Mouse (Mus musculus) C2C12 (cell line): ENCODE results near the gene Cul9. TPM values are rescaled to one million over a fixed set of nuclear protein-coding genes. Genes with fewer than 3 reads are reported as not detected.
A peak's percentile ranks its signal among the peaks of the same experiment; 100 is the strongest.

Source experiments
- H3K27me3 ChIP-seq: one replicate; pipeline ENCODE4 v1.6.1; 2011; ENCODE audit not compliant: control insufficient read depth, insufficient read depth, insufficient read length
- H3K36me3 ChIP-seq: one replicate; pipeline ENCODE4 v1.6.1; 2011; ENCODE audit not compliant: control insufficient read depth, insufficient read depth
- H3K4me3 ChIP-seq: one replicate; pipeline ENCODE4 v1.5.1; 2011; ENCODE audit warnings: mild to moderate bottlenecking, control low read depth; ENCODE audit not compliant: poor library complexity, insufficient read depth, severe bottlenecking
- H3K79me2 ChIP-seq: one replicate; pipeline ENCODE4 v1.6.1; 2011; ENCODE audit not compliant: control insufficient read depth, insufficient read depth
- H3K79me3 ChIP-seq: one replicate; pipeline ENCODE4 v1.6.1; 2011; ENCODE audit warnings: low read depth, control low read depth
- H3ac ChIP-seq: one replicate; pipeline ENCODE3; 2011; ENCODE audit warnings: low read depth; ENCODE audit not compliant: control insufficient read depth, insufficient read length
- CEBPB ChIP-seq: IDR thresholded peaks from one replicate; pipeline ENCODE4 v1.6.1; 2011; ENCODE audit warnings: low read depth, mild to moderate bottlenecking, control low read depth, moderate library complexity
- CTCF ChIP-seq: IDR thresholded peaks from one replicate; pipeline ENCODE4 v1.5.1; 2011; ENCODE audit not compliant: control insufficient read depth, insufficient read depth, insufficient read length
- FOSL1 ChIP-seq: IDR thresholded peaks from one replicate; pipeline ENCODE4 v1.8.0; 2011; ENCODE audit warnings: mild to moderate bottlenecking, low read length; ENCODE audit not compliant: poor library complexity, insufficient read depth, severe bottlenecking
- MAX ChIP-seq: IDR thresholded peaks from one replicate; pipeline ENCODE4 v1.6.1; 2011; ENCODE audit warnings: mild to moderate bottlenecking, control low read depth
- MYOD1 ChIP-seq: IDR thresholded peaks from one replicate; pipeline ENCODE4 v1.6.1; 2011; ENCODE audit warnings: low read depth; ENCODE audit not compliant: control insufficient read depth, insufficient read length
- MYOG ChIP-seq: IDR thresholded peaks from one replicate; pipeline ENCODE4 v1.6.1; 2011; ENCODE audit not compliant: control insufficient read depth, insufficient read length; ENCODE audit errors: extremely low read depth
- USF1 ChIP-seq: IDR thresholded peaks from one replicate; pipeline ENCODE4 v1.6.1; 2011; ENCODE audit warnings: low read depth, mild to moderate bottlenecking, control low read depth, moderate library complexity
- polyA plus RNA-seq: library from polyadenylated mRNA; unstranded; fragments of >200 nt; fragmentation: generic; extraction: Trizol; gene quantifications from one replicate; pipeline ENCODE4 v1.2.1, GENCODE M21; 2012; ENCODE audit warnings: missing spikeins

The Cul9 gene
- polyA plus RNA-seq, 1 experiment: 0.60 TPM

DNA sequence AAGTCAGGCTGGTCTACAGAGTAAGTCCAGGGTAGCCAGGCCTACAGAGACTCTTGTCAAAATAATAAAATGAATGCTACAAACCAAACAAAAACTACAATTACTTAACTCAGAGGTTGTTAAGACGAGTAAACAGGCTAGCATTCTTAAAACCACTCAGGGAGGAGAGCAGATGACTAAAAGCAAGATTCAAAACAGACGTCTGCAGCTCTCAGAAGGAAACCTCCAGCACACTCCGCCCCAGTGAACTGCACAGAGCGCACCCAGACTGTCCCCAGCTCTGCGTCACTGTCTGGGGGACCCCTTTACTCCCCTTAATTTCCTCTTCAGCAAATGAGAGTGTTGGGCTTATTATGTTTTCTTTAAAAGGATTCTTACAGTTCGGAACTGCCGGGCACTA, 6.0 kb upstream of the Cul9 start:
- H3K79me2 ChIP-seq: peaks cover 56% of the 10 kb centered on the region
- H3K79me3 ChIP-seq: peaks cover 30% of the 10 kb centered on the region

DNA sequence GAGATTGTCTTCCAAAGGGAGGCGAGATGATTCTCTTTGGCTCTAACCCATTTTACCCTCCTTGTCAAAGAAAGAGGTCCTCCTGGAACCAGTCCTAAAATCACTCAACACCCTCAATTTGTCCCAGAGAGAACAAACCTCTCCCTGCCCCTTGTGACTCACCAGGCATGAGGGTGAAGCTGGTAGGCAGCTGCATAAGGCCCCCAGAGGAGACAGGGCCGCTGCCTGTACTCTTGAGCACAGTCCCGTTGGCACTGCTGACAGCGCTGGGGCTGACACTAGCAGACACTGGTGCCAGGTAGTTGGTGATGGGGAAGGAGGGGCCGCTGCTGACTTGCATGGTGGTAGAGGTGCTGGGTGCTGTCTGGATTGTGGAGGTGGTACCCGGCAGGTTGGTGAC, 5.2 kb upstream of the Cul9 start:
- no peak overlapping the region for H3K4me3 ChIP-seq
- peaks cover 56% of the 10 kb centered on the region for H3K79me2 ChIP-seq
- H3ac ChIP-seq: no peak overlapping the region
- TF ChIP-seq MYOD1: peak; percentile 55
- TF ChIP-seq CTCF: no peak
- H3K27me3 ChIP-seq: no peaks in the 10 kb centered on the region
- peaks cover 42% of the 10 kb centered on the region for H3K36me3 ChIP-seq
- H3K79me3 ChIP-seq: peaks cover 30% of the 10 kb centered on the region

More for the DNA sequence above, 6.0 kb upstream of the Cul9 start:
- H3ac ChIP-seq: no peak overlapping the region
- no peaks in the 10 kb centered on the region for H3K27me3 ChIP-seq
- H3K36me3 ChIP-seq: peaks cover 42% of the 10 kb centered on the region
- TF ChIP-seq FOSL1: no peak
- no peak for TF ChIP-seq MYOD1
- TF ChIP-seq CEBPB: no peak
- TF ChIP-seq USF1: no peak
- no peak for TF ChIP-seq MAX
- H3K4me3 ChIP-seq: no peak overlapping the region

- Histone ChIP-seq H3ac (peak overlapping the region; percentile 13), H3K36me3 (peaks cover 42% of the 10 kb centered on the region), H3K79me2 (peaks cover 56% of the 10 kb centered on the region), H3K79me3 (peaks cover 30% of the 10 kb centered on the region), H3K4me3 (no peak overlapping the region), H3K27me3 (no peaks in the 10 kb centered on the region)
- TF ChIP-seq MYOD1 (peak; percentile 36), USF1 (no peak)
These were observed 4.7 kb upstream of the Cul9 start for GRCm38 (mm10) chr17:46550904-46551303.

DNA sequence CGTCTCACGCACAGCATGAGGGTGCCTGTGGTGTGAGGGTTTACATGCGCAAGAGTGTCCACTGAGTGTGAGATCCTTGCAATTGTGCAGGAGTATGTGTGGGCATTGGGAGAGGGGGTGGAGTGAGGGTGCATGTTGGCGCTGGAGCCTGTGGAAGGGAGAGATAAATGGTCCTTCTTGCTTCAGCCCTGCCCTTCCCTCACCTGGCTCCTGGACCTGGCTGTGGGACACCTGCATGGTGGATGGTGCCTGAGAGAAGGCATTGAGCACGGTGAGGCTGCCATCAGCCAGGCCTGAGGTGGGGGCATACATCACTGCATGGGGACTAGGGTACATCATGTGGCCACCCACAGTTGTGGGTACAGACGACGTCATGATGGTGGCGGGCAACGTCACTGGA, 3.5 kb upstream of the Cul9 start:
- Histone ChIP-seq H3K79me2 (peaks cover 43% of the 10 kb centered on the region), H3K36me3 (peaks cover 42% of the 10 kb centered on the region), H3K27me3 (no peaks in the 10 kb centered on the region), H3K4me3 (no peak overlapping the region), H3K79me3 (peaks cover 22% of the 10 kb centered on the region), H3ac (no peak overlapping the region)
- TF ChIP-seq CEBPB: no peak
- TF ChIP-seq USF1: no peak
- TF ChIP-seq MAX: no peak
- no peak for TF ChIP-seq MYOG
- TF ChIP-seq MYOD1: no peak
- no peak for TF ChIP-seq FOSL1
- TF ChIP-seq CTCF: no peak

DNA sequence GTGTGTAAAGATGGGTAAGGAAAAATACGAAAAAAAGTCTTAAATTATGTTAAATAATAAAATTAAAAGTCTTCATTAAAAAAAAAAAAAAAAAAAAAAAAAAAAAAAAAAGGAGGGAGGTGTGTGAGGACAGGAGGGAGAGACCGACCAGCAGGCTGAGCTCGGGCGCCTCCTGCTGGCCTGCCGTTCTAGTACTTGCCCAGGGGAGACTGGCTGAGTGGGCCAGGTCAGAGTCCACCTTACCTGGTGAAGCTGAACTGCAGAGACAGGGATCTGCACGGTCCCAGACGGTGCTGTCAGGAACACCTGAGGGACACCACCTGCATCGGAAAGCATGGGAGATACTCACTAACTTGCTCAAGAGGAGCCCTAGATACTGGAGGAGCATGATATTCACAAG, 3.0 kb upstream of the Cul9 start:
- H3K79me2 ChIP-seq: peaks cover 39% of the 10 kb centered on the region
- H3ac ChIP-seq: no peak overlapping the region

GRCm38 (mm10) chr17:46548741-46549140, 2.6 kb upstream of the Cul9 start:
- Histone ChIP-seq H3K4me3 (no peak overlapping the region), H3K79me3 (peaks cover 13% of the 10 kb centered on the region), H3K79me2 (peaks cover 34% of the 10 kb centered on the region), H3K36me3 (peaks cover 42% of the 10 kb centered on the region), H3K27me3 (no peaks in the 10 kb centered on the region), H3ac (no peak overlapping the region)
- TF ChIP-seq MAX (no peak), MYOG (no peak), CTCF (no peak), USF1 (no peak), FOSL1 (no peak), CEBPB (no peak), MYOD1 (no peak)

More for the DNA sequence above, 3.0 kb upstream of the Cul9 start:
- peaks cover 17% of the 10 kb centered on the region for H3K79me3 ChIP-seq
- H3K36me3 ChIP-seq: peaks cover 42% of the 10 kb centered on the region
- TF ChIP-seq FOSL1 (no peak), CTCF (peak; percentile 54), MAX (no peak), CEBPB (no peak), MYOG (no peak), MYOD1 (no peak), USF1 (no peak)
- H3K4me3 ChIP-seq: no peak overlapping the region
- no peaks in the 10 kb centered on the region for H3K27me3 ChIP-seq
